Mouse (Mus musculus) bone marrow, adult 2 months (tissue): ENCODE measurements around the gene Ccr9.

Source experiments
- CTCF ChIP-seq: fragments of 200-500 bp; IDR thresholded peaks from 2 replicates; pipeline ENCODE4 v1.5.1; 2011; ENCODE audit warnings: low read length, control low read depth; ENCODE audit not compliant: control insufficient read depth, insufficient read depth
- POLR2A ChIP-seq: fragments of 200-500 bp; IDR thresholded peaks from 2 replicates; pipeline ENCODE4 v1.6.1; 2011; ENCODE audit warnings: low read depth, mild to moderate bottlenecking, control low read depth, low read length, borderline replicate concordance; ENCODE audit not compliant: control insufficient read depth

DNA sequence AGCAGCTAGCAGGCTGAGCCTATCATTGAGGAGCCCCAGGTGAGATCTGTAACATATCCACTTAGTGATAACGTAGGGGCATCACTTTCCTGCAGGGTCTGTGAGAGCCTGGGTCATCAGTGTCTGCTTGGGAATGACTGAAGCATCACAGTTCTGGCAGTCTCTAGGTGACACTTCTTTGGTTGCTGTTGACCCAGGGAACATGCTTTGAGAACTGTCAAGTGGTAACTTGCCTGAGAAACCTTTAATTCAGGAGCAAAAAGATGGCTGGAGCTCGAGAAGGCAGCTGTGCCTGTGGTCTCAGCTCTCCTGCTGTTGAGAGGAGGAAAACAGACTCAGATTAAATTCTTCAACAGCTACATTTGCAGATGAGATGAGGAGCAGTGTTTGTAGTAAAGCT, 79.1 kb downstream of the Ccr9 start:
- TF ChIP-seq CTCF (no peak), POLR2A (no peak)
